Mouse (Mus musculus): ENCODE data around the gene Rai14. TPM values are rescaled to one million over a fixed set of nuclear protein-coding genes. Genes with fewer than 3 reads are reported as not detected.

Gene Rai14
- polyA plus RNA-seq, 1 experiment from 2014 or later: 80.9 TPM

- Histone ChIP-seq H3K27me3 (ENCODE audit: control insufficient read depth, insufficient read depth, low read depth, low read length) (no peaks in the 10 kb centered on the region), H3K4me2 (ENCODE audit: low read depth, low read length) (no peak overlapping the region), H3K9me3 (ENCODE audit: control insufficient read depth, low read length) (no peaks in the 10 kb centered on the region), H3K4me3 (ENCODE audit: low read length) (no peak overlapping the region), H3K27ac (ENCODE audit: low read length) (no peak overlapping the region), H3K36me3 (ENCODE audit: control insufficient read depth, insufficient read depth, low read length) (no peaks in the 10 kb centered on the region), H3K9ac (ENCODE audit: low read length) (no peak overlapping the region), H3K4me1 (replicated peaks; ENCODE audit: control insufficient read depth, insufficient read depth, low read length) (no peaks in the 10 kb centered on the region)
- 40% methylated on average over 8 of the region's 8 CpGs for WGBS
- ATAC-seq (ENCODE audit: low read depth): no peak
Observed at GRCm38 (mm10) chr15:10655151-10655905, 59.1 kb downstream of the Rai14 start.

GRCm38 (mm10) chr15:10654696-10655095 lies 59.7 kb downstream of the Rai14 start:
- Histone ChIP-seq H3K27ac (ENCODE audit: low read length) (no peak overlapping the region), H3K4me3 (ENCODE audit: low read length) (no peak overlapping the region), H3K27me3 (ENCODE audit: control insufficient read depth, insufficient read depth, low read depth, low read length) (no peaks in the 10 kb centered on the region), H3K9ac (ENCODE audit: low read length) (no peak overlapping the region), H3K9me3 (ENCODE audit: control insufficient read depth, low read length) (no peaks in the 10 kb centered on the region), H3K4me2 (ENCODE audit: low read depth, low read length) (no peak overlapping the region), H3K36me3 (ENCODE audit: control insufficient read depth, insufficient read depth, low read length) (no peaks in the 10 kb centered on the region), H3K4me1 (replicated peaks; ENCODE audit: control insufficient read depth, insufficient read depth, low read length) (no peaks in the 10 kb centered on the region)
- WGBS: 83% methylated on average over 1 of the region's 1 CpGs
- ATAC-seq (ENCODE audit: low read depth): no peak

- H3K4me3 ChIP-seq (ENCODE audit: low read length): no peak overlapping the region
- no peak for ATAC-seq (ENCODE audit: low read depth)
- no peak overlapping the region for H3K4me2 ChIP-seq (ENCODE audit: low read depth, low read length)
- H3K4me1 ChIP-seq (replicated peaks; ENCODE audit: control insufficient read depth, insufficient read depth, low read length): peaks cover 8% of the 10 kb centered on the region; the same call in 1 of the 2 replicates
- no peaks in the 10 kb centered on the region for H3K9me3 ChIP-seq (ENCODE audit: control insufficient read depth, low read length)
- H3K36me3 ChIP-seq (ENCODE audit: control insufficient read depth, insufficient read depth, low read length): no peaks in the 10 kb centered on the region
- no peaks in the 10 kb centered on the region for H3K27me3 ChIP-seq (ENCODE audit: control insufficient read depth, insufficient read depth, low read depth, low read length)
- 62% methylated on average over 2 of the region's 2 CpGs for WGBS
- H3K27ac ChIP-seq (ENCODE audit: low read length): no peak overlapping the region
- no peak overlapping the region for H3K9ac ChIP-seq (ENCODE audit: low read length)
Observed at GRCm38 (mm10) chr15:10652931-10653475, 61.4 kb downstream of the Rai14 start.

- Histone ChIP-seq H3K9me3 (ENCODE audit: control insufficient read depth, low read length) (no peaks in the 10 kb centered on the region), H3K27ac (ENCODE audit: low read length) (no peak overlapping the region), H3K4me1 (replicated peaks; ENCODE audit: control insufficient read depth, insufficient read depth, low read length) (peaks cover 15% of the 10 kb centered on the region; the same call in 1 of the 2 replicates), H3K4me3 (ENCODE audit: low read length) (no peak overlapping the region), H3K4me2 (ENCODE audit: low read depth, low read length) (no peak overlapping the region), H3K36me3 (ENCODE audit: control insufficient read depth, insufficient read depth, low read length) (no peaks in the 10 kb centered on the region), H3K9ac (ENCODE audit: low read length) (no peak overlapping the region), H3K27me3 (ENCODE audit: control insufficient read depth, insufficient read depth, low read depth, low read length) (no peaks in the 10 kb centered on the region)
- 13% methylated on average over 6 of the region's 6 CpGs for WGBS
- ATAC-seq (ENCODE audit: low read depth): peak; percentile 95
Observed at GRCm38 (mm10) chr15:10648372-10649109, 65.9 kb downstream of the Rai14 start.

GRCm38 (mm10) chr15:10646297-10646696 lies 68.1 kb downstream of the Rai14 start:
- Histone ChIP-seq H3K36me3 (ENCODE audit: control insufficient read depth, insufficient read depth, low read length) (no peaks in the 10 kb centered on the region), H3K27ac (ENCODE audit: low read length) (no peak overlapping the region), H3K27me3 (ENCODE audit: control insufficient read depth, insufficient read depth, low read depth, low read length) (no peaks in the 10 kb centered on the region)

GRCm38 (mm10) chr15:10645101-10645500 lies 69.3 kb downstream of the Rai14 start:
- Histone ChIP-seq H3K4me3 (ENCODE audit: low read length) (no peak overlapping the region), H3K9me3 (ENCODE audit: control insufficient read depth, low read length) (no peaks in the 10 kb centered on the region), H3K9ac (ENCODE audit: low read length) (no peak overlapping the region), H3K4me1 (replicated peaks; ENCODE audit: control insufficient read depth, insufficient read depth, low read length) (peaks cover 15% of the 10 kb centered on the region; the same call in 1 of the 2 replicates), H3K4me2 (ENCODE audit: low read depth, low read length) (no peak overlapping the region), H3K27me3 (ENCODE audit: control insufficient read depth, insufficient read depth, low read depth, low read length) (no peaks in the 10 kb centered on the region), H3K27ac (ENCODE audit: low read length) (no peak overlapping the region), H3K36me3 (ENCODE audit: control insufficient read depth, insufficient read depth, low read length) (no peaks in the 10 kb centered on the region)
- WGBS: 54% methylated on average over 8 of the region's 8 CpGs
- no peak for ATAC-seq (ENCODE audit: low read depth)

More at GRCm38 (mm10) chr15:10646297-10646696, 68.1 kb downstream of the Rai14 start:
- H3K4me1 ChIP-seq (replicated peaks; ENCODE audit: control insufficient read depth, insufficient read depth, low read length): peaks cover 15% of the 10 kb centered on the region; the same call in 1 of the 2 replicates
- H3K4me2 ChIP-seq (ENCODE audit: low read depth, low read length): no peak overlapping the region
- no peak overlapping the region for H3K4me3 ChIP-seq (ENCODE audit: low read length)
- 67% methylated on average over 5 of the region's 5 CpGs for WGBS
- H3K9ac ChIP-seq (ENCODE audit: low read length): no peak overlapping the region
- H3K9me3 ChIP-seq (ENCODE audit: control insufficient read depth, low read length): no peaks in the 10 kb centered on the region
- ATAC-seq (ENCODE audit: low read depth): no peak

- H3K27me3 ChIP-seq (ENCODE audit: control insufficient read depth, insufficient read depth, low read depth, low read length): no peaks in the 10 kb centered on the region
- H3K4me1 ChIP-seq (replicated peaks; ENCODE audit: control insufficient read depth, insufficient read depth, low read length): peaks cover 15% of the 10 kb centered on the region; the same call in 1 of the 2 replicates
- no peaks in the 10 kb centered on the region; the same call in 1 of the 2 replicates for H3K36me3 ChIP-seq (ENCODE audit: control insufficient read depth, insufficient read depth, low read length)
- H3K9ac ChIP-seq (ENCODE audit: low read length): no peak overlapping the region
- H3K4me2 ChIP-seq (ENCODE audit: low read depth, low read length): no peak overlapping the region
- no peaks in the 10 kb centered on the region for H3K9me3 ChIP-seq (ENCODE audit: control insufficient read depth, low read length)
- WGBS: 83% methylated on average over 3 of the region's 3 CpGs
- no peak for ATAC-seq (ENCODE audit: low read depth)
- no peak overlapping the region for H3K4me3 ChIP-seq (ENCODE audit: low read length)
- no peak overlapping the region for H3K27ac ChIP-seq (ENCODE audit: low read length)
Observed at GRCm38 (mm10) chr15:10643819-10644218, 70.6 kb downstream of the Rai14 start.

GRCm38 (mm10) chr15:10643224-10643623 lies 71.2 kb downstream of the Rai14 start:
- Histone ChIP-seq H3K27me3 (ENCODE audit: control insufficient read depth, insufficient read depth, low read depth, low read length) (no peaks in the 10 kb centered on the region), H3K27ac (ENCODE audit: low read length) (no peak overlapping the region), H3K4me3 (ENCODE audit: low read length) (no peak overlapping the region), H3K9ac (ENCODE audit: low read length) (no peak overlapping the region), H3K4me1 (replicated peaks; ENCODE audit: control insufficient read depth, insufficient read depth, low read length) (peaks cover 9% of the 10 kb centered on the region; the same call in 1 of the 2 replicates), H3K4me2 (ENCODE audit: low read depth, low read length) (no peak overlapping the region), H3K9me3 (ENCODE audit: control insufficient read depth, low read length) (no peaks in the 10 kb centered on the region), H3K36me3 (ENCODE audit: control insufficient read depth, insufficient read depth, low read length) (no peaks in the 10 kb centered on the region; the same call in 1 of the 2 replicates)
- ATAC-seq (ENCODE audit: low read depth): no peak
- WGBS: 54% methylated on average over 4 of the region's 4 CpGs

GRCm38 (mm10) chr15:10642419-10642818 lies 72.0 kb downstream of the Rai14 start:
- no peaks in the 10 kb centered on the region for H3K9me3 ChIP-seq (ENCODE audit: control insufficient read depth, low read length)
- no peak for ATAC-seq (ENCODE audit: low read depth)
- H3K4me1 ChIP-seq (replicated peaks; ENCODE audit: control insufficient read depth, insufficient read depth, low read length): peaks cover 11% of the 10 kb centered on the region
- H3K36me3 ChIP-seq (ENCODE audit: control insufficient read depth, insufficient read depth, low read length): no peaks in the 10 kb centered on the region; the same call in 1 of the 2 replicates
- H3K4me2 ChIP-seq (ENCODE audit: low read depth, low read length): no peak overlapping the region
- no peak overlapping the region for H3K27ac ChIP-seq (ENCODE audit: low read length)
- 70% methylated on average over 5 of the region's 5 CpGs for WGBS
- H3K4me3 ChIP-seq (ENCODE audit: low read length): no peak overlapping the region
- no peaks in the 10 kb centered on the region for H3K27me3 ChIP-seq (ENCODE audit: control insufficient read depth, insufficient read depth, low read depth, low read length)
- H3K9ac ChIP-seq (ENCODE audit: low read length): no peak overlapping the region

All from lung, embryonic 16.5 days (tissue).